Mouse (Mus musculus): ENCODE measurements around the gene Gnmt.
"Not testable (repeated sequence)": the region's sequence is repeated elsewhere in the genome, so short reads cannot be mapped to it uniquely, and the experiment has no call there.

Gnmt gene

DNA sequence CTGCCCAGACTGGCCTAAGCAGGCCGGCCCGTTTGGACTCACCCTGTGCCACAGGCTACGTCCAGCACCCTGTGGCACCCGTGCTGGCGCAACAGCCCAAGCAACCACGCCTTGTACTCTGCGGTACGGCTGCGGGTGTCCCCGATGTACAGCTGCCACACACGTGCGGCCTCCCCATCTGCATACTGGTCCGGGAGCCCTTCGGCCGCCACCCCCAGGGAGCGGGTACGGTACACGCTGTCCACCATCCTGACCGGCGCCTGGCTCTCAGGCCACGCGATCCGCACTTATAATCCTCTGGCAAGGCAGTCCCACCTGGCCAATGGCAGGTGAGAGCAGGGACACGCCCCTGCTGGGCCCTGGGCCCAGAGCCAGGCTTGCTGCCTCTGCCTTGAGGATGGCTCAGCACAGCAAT is at the start of gene Gnmt:
Gene Gnmt, minus strand, starts transcription at position 265 of the 415 bp plus-strand sequence.
- DNase-seq: peak; percentile 46

GRCm38 (mm10) chr17:46776087-46776486 is 47.1 kb upstream of the Gnmt start:
- DNase-seq: no peak

GRCm38 (mm10) chr17:46775070-46775469 is 46.1 kb upstream of the Gnmt start:
- DNase-seq: no peak

DNA sequence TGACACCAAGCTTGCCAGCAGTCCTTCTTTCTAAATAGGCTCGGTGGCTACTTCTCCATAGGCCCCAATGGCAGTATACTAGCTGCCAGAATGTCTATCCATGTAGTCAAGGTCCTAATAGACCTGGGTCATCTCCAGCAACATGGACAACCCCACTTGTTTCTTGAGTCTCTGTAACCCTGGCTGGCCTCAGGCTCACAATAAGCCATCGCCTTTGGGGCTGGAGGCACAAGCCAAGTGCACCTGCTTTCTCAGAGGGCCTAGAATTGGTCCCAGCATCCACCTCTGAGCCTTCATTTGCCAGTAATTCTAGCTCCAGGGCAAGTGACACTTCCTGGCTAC is 45.1 kb upstream of the Gnmt start:
- no peak for DNase-seq

DNA sequence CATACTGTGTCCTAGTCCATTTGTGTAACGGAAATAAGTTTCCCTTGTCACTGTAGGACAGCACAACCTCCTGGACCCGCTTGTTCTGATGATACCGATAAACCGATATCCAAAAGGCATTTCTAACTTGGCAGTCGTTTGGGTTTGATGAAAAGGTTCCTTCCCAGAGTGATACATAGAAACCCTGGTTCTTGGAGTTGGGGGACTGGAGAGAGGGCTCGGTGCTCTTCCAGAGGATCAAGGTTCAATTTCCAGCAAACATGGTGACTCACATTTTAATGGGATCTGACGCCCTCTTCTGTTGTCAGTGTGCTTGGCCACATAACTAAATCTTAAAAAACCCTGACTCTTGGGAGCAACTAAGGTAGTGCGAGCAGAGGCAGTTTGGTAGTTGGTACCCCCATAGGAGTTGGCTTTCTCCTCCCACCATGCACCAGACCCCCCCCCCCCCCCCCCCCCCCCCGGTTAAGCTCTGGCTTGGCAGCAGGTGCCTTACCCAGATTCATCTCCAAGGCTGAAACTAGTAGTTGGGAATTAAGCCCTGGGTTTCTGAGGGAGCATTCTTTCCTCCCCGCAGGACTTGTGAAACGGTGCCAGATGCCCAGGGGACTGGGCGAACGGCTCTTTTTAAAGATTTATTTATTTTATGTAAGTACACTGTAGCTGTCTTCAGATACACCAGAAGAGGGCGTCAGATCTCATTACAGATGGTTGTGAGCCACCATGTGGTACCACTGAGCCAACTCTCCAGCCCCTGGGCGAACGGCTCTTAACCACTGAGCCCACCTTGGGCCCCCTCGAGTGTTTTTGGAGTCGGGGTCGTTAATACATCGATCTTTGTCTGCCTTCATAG is 44.5 kb upstream of the Gnmt start:
- DNase-seq: peak; percentile 25

DNA sequence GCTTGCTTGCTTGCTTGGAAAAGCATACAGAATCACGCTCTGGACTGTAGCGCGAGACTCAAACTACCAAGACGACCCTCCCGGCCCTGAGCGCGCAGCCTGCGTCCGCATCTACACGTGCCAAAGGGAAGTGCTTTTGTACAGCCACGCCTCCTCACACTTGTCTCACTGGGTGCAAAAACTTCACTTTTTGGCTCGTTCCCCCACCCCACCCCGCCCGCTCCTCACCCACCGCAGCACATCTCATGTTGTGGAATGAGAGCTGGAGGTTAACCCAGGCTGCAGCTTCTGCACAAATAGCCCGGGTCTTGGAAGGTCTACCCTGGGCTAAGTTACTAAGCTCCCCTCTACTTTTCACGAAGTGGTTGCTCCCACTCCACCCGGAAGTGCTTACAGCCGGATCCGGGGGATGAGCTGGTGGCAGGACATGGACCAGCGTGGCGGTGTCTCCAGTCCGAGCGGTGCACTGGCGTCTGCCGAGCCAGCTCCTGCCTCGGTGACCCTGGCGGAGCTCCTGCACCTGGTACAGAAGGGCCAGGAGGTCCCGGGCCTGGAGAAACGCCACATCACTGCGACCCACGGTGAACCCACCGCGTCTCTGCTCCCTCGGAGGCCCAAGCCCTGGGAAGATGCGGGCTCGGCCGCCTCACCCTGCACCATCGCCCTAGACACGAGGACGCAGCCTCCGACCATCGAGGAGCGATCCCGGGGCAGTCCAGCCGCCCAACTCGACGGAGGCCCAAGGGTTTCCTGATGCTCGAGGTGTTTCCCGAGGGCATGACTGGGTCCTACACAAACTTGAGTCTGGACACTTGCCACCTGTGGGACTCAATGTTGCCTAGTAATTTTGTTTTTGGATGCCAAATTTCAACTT is 43.7 kb upstream of the Gnmt start, which contains the start of gene 2310039H08Rik:
Gene 2310039H08Rik, plus strand, starts transcription at position 232 of the 874 bp plus-strand sequence.
- DNase-seq: peak; percentile 83

DNA sequence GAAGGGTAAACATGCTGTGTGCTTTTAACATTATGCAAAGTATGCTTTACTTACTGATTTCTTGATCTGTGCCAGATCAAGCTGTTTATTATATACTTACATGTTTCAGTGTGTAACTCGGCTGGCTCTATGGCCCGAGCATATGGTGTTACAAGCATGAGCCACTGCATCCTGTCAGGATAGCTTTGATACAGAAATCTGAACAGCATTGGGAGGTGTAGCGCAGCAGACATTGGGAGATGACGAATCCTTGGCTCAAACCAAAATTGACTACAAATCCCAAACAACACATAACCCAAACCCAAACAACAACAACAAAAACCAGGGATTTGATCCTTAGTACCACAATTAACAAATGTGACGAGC is 43.1 kb upstream of the Gnmt start:
- no peak for DNase-seq

- DNase-seq: no peak
These were observed 42.6 kb upstream of the Gnmt start for GRCm38 (mm10) chr17:46771616-46772015.

DNA sequence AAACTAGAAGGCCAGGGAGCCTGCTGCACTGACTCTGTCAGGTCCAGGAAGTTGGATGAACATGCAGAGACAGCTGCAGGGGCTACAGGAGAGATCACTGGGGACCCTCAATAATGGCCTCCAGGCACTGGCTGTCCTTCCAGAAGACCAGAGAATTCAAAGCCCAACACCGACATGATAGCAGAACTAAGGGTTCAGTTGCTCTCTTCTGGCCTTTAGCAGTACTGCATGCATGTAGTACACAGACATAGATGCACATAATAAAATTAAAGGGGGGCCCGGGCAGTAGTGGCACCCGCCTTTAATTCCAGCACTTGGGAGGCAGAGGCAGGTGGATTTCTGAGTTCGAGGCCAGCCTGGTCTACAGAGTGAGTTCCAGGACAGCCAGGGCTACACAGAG is 42.1 kb upstream of the Gnmt start:
- no peak for DNase-seq

DNA sequence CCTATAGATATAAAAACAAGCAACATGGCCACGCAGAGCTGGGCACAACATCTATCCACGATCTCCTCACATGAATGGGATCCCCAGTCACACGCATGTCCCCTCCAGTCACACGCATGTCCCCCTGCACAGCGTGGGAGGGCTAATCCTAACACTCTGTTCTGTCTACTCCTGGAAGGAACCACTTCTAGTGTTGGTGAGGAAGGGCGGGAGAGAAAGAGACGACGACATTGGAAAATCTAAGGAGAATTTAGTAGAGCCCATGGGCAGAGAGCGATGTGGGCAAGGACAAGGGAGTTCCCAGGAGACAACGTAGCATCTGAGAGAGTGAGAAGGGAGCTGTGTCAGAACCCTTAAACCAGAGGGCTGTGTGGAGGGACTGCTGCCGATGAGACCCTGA is 41.6 kb upstream of the Gnmt start:
- DNase-seq: no peak

GRCm38 (mm10) chr17:46767868-46768267 is 38.9 kb upstream of the Gnmt start:
- peak; percentile 47 for DNase-seq

DNA sequence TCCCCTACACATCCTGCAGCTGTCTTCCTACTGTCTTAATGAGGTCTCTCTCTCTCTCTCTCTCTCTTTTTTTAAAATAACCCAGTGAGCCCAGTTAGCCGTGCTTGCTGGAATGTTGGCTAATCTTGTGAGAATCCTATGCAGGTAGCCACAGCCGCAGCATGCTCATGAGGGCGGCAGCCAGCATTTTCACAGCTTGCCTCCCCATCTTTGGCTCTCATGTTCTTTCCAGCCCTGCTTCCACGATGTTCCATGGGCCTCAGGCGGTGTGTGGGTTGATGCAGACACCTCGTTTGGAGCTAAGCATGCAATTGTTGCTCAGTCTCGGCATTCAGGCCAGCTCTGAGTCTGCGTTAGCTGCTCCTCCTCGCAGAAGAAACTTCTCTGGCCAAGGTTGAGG is 35.9 kb upstream of the Gnmt start:
- not testable (repeated sequence) for DNase-seq

GRCm38 (mm10) chr17:46763544-46763943 is 34.6 kb upstream of the Gnmt start, which contains the start of gene Ptcra:
Gene Ptcra, minus strand, starts transcription at chr17:46763712.
- no peak for DNase-seq

GRCm38 (mm10) chr17:46758753-46759152 is 29.8 kb upstream of the Gnmt start:
- no peak for DNase-seq

GRCm38 (mm10) chr17:46751794-46752556 is 23.0 kb upstream of the Gnmt start, which contains the start of gene Cnpy3:
Gene Cnpy3, minus strand, starts transcription at chr17:46752214.
- peak; percentile 98 for DNase-seq

DNA sequence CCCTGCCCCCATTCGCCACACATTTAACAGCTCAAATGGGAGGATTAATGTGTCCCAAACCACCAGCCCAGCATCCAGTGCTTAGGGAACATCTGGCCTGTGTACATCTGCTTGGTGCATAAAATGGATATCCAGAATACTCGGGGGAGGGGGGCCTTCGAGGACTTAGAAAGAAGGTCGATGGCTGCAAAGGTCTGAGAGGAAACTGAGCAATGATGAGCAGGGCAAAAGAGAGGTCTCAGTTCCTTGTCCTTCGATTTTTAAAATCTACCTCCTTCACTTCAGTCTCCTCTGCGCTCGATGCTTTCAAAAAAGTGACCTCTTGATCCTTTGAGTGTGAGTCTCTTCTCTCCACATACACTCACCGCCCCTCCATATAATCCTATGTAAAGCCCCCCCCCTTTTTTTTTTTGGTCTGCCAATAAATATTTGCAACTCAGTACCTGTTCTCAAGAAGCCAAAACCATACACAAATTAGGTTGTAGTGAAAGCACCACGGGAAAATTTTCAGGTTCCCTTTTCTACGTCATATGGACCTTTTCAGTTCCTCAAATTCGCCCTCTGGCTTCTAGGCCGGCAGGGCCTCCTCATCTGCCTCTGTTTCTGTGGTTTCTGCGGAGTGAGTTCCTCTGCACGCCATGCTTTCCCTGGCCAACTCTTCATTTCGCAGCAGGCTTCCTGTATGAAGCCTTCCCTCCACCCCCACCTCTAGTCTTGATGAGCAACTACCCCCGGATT is 22.3 kb upstream of the Gnmt start:
- no peak for DNase-seq

DNA sequence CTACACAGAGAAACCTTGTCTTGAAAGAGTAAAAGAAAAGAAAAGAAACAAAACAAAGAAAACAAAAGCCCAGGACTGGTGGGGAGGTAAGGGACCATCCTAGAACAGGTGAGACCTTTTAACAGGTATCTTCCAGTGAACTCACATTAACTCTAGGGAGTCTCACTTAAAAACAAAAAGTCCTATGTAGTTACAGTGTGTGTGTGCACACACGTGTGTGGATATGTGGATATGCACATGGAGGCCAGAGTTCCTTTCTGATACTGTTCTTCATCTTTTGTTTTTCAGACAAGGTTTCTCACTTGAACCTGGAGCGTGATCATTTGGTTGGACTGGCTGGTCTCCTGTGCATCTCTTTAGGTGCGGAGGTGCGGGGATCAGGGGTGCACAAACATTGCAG is 21.6 kb upstream of the Gnmt start:
- no peak for DNase-seq

- DNase-seq: no peak
These were observed 20.3 kb upstream of the Gnmt start for GRCm38 (mm10) chr17:46749282-46749681.

DNA sequence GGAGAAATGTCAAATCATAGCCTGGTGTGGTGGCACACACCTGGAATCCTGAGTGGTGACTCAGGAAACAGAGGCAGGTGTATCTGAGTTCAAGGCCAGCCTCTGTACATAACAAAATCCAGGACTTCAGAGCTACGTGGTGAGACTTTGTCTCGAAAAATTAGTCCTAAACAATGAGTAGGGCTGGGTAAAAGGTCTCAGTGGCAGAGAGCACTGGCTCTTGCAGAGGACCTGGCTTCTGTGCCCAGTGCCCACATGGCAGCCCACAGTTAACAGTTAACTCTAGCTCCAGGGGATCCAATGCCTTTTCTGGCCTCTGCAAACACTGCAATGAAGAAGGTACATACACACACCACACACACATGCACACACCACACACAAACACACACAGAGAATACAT is 18.8 kb upstream of the Gnmt start:
- DNase-seq: no peak

DNA sequence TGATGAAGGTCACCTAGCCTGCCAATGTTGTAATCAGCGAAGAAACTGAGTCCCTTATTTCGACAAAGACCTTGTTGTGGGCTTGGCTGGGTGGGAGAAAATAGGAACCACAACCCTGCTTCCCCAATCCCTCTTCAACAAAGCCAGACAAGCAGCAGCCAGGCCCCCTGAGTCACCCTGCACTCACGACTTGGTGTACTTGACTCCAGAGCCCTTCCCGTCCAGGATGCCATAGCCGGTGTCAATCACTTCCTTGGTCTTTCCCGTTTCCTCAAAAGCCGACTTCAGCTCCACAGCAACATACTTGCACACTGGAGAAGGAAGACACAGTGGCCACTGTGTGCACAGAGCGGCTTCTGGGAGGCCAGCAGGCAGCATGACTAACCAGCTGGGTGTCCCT is 18.3 kb upstream of the Gnmt start:
- DNase-seq: no peak

DNA sequence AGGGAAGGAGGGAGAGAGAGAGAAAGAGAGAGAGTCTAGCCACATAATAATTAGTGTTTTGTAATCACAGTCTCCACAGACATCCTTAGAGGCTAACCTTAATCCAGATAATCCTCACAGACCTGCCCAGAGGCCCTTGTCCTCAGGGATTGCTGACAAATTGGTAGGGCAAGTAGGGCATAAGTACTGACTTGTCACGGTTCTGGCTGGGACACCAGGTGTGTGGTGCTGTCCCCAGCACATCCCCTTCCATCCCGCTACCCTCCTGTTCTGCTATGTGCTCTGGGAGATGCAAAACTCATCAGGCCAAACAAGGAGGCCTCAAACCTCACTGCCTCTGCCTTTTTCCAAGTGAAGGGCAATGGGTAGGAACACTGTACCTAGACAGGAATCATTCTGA is 16.5 kb upstream of the Gnmt start:
- DNase-seq: no peak

DNA sequence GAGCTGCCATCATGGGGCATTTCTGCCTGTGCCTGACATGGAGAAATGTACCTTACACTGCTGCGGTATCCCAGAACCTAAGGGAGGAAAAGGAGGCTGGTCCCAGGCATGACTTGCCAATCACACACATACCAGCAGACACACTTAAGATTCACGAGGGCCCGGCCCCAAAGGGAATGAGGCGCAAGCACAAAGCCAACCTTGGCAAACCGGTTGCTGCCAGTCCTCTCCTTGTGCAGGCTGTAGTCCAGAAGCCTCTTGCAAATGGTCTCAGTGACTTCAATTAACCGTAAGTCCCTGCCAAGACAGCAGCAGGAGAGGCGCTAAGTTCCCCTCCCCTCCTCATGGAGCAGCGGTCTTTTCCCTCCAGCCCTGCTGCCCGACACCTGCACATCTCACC is 14.0 kb upstream of the Gnmt start:
- no peak for DNase-seq

Data from liver (tissue).